Mouse (Mus musculus) myocyte (in vitro differentiated cells): ENCODE measurements around the gene Rapgef1.
A peak's percentile ranks its signal among the peaks of the same experiment; 100 is the strongest.

Experiments used
- MYOG ChIP-seq, 3 experiments: IDR thresholded peaks; one replicate each; pipeline ENCODE4 v1.6.1; 2011; ENCODE audit warnings: control low read depth in 2 of 3, low read depth in 2 of 3, mild to moderate bottlenecking in 2 of 3; ENCODE audit not compliant: insufficient read length in 2 of 3, control insufficient read depth in 1 of 3, insufficient read depth in 1 of 3
- POLR2A ChIP-seq: IDR thresholded peaks from one replicate; pipeline ENCODE4 v1.6.1; 2011; ENCODE audit warnings: low read depth, mild to moderate bottlenecking, control low read depth, moderate library complexity; ENCODE audit not compliant: insufficient read length
- TCF12 ChIP-seq: IDR thresholded peaks from one replicate; pipeline ENCODE4 v1.6.1; 2011; ENCODE audit warnings: mild to moderate bottlenecking, control low read depth; ENCODE audit not compliant: poor library complexity, insufficient read depth, severe bottlenecking

DNA sequence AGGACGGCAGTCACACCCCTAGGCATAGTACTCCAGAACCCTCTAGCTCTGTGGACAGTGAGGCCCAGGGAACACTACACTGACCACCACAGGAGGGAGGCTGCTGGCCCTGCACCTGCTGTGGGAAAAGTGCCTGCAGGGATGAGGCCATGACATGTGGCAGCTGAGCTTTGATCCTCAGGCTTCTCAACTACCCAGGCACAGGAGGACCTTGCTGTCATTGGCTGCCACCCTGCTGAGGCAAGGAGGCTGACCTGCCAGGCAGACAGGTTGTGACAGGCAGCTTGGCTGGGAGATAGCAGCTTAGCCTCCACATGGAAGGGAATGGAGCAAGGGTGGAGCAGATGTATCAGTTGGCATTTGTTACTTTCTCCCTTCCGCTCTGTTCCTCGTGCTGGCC lies 86.0 kb downstream of the Rapgef1 start:
- TF ChIP-seq POLR2A, result no peak
- TF ChIP-seq TCF12, result peak; percentile 83
- peak; percentile 65 to 99 (median 97) for TF ChIP-seq MYOG (IDR thresholded peaks at IDR 0.05; ENCODE audit: control insufficient read depth in 1 of 3, insufficient read depth in 1 of 3, insufficient read length in 2 of 3, low read depth in 2 of 3)
